ENCODE assay signal across 15 mouse cellular contexts in the genomic region with DNA sequence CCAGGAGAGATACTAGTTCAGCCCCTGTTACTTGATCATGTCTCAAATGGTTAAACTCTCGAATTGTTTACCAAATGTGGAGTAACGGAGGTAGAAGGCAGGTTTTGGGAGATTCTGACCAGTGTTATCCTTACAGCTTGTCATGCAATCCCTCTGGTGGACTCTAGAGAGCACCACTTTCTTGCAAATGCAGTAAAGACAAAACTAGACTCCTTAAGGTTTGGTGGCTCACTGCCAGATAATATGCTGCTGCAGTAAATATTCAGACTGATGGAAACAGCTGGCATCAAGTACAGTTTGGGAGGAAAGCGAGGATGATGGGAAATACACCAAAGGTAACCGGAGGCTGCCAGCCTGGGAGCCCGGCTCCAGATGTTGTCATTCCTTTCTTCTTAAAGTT.
A peak's percentile ranks its signal among the peaks of the same experiment; 100 is the strongest.
DNase-seq lines count a peak whose midpoint lies in the region; ATAC-seq and TF ChIP-seq lines count a peak whose summit lies in the region.
"Had no signal": no experiment of that assay in that cellular context is flagged by ENCODE, and none has a peak within 500 bp of the region (broad histone marks: within the 10 kb centered on the region; RNA-seq: fewer than 3 reads in every experiment).

No protein-coding gene starts in this region.

- no peak for ATAC-seq in hindbrain, embryonic 14.5 days (ENCODE audit: low FRiP score)
- ATAC-seq in hindbrain, embryonic 12.5 days (ENCODE audit: low FRiP score) = no peak
- no peak for ATAC-seq in lung, postnatal 0 days
- no peak for ATAC-seq in Patski
- ATAC-seq: midbrain, embryonic 15.5 days had no signal

- in situ Hi-C loops in Patski (cut with MboI; ENCODE audit: low pct_unique_long_range_greater_than_20kb) = no loop called here

- 63% methylated on average over 5 of the region's 5 CpGs for WGBS in hindbrain, embryonic 14.5 days
- WGBS in hindbrain, embryonic 12.5 days = 61% methylated on average over 5 of the region's 5 CpGs
- 12% methylated on average over 5 of the region's 5 CpGs for WGBS in lung, postnatal 0 days

- POLR2A ChIA-PET in Patski (lab: Charles Lee) = no interaction called here

- no peak overlapping the region for H3K4me2 ChIP-seq in hindbrain, embryonic 14.5 days (replicated peaks)
- no peak overlapping the region for H3K4me2 ChIP-seq in hindbrain, embryonic 12.5 days (replicated peaks)
- H3K4me2 ChIP-seq in lung, postnatal 0 days (replicated peaks; ENCODE audit: low read depth, low read length) = no peak overlapping the region
- H3K4me2 ChIP-seq: midbrain, embryonic 15.5 days had no signal

- peak; percentile 32 for DNase-seq in hindbrain, embryonic 14.5 days (ENCODE audit: low spot score)
- peak; percentile 4 for DNase-seq in lung, postnatal 0 days (ENCODE audit: low spot score)
- no peak for DNase-seq in lung, postnatal 25 days (ENCODE audit: low spot score)
- DNase-seq in Patski (ENCODE audit: low read depth, low spot score) = no peak
- peak; percentile 0 for DNase-seq in forelimb bud, embryonic 11.5 days (ENCODE audit: low read depth, low spot score)
- no peak for DNase-seq in adrenal gland, postnatal 4 days (ENCODE audit: low spot score in 2 of 2)
- no peak for DNase-seq in kidney, adult 11 months
- DNase-seq: adrenal gland, postnatal 36 days; cerebellum, adult 9-10 months; heart, adult 2 months; heart, postnatal 36 days; kidney, postnatal 10 days; lung, adult 18-20 months had no signal

- 0 out of 2 replicates have a peak, but pooled peaks have one; percentile 6 for TF ChIP-seq CTCF in lung, postnatal 0 days (IDR thresholded peaks at IDR 0.05)
- TF ChIP-seq CTCF in Patski (IDR thresholded peaks at IDR 0.05) = peak; percentile 12

- H3K27ac ChIP-seq in hindbrain, embryonic 14.5 days = no peak overlapping the region
- H3K27ac ChIP-seq in hindbrain, embryonic 12.5 days = no peak overlapping the region
- no peak overlapping the region for H3K27ac ChIP-seq in lung, postnatal 0 days (ENCODE audit: low read length)
- H3K27ac ChIP-seq: heart, adult 2 months; midbrain, embryonic 15.5 days had no signal

- TF ChIP-seq EP300 in lung, postnatal 0 days (IDR thresholded peaks at IDR 0.05) = no peak

- H3K9me3 ChIP-seq in hindbrain, embryonic 14.5 days (ENCODE audit: control insufficient read depth, low read length) = no peaks in the 10 kb centered on the region
- H3K9me3 ChIP-seq in hindbrain, embryonic 12.5 days (replicated peaks) = no peaks in the 10 kb centered on the region
- no peaks in the 10 kb centered on the region for H3K9me3 ChIP-seq in lung, postnatal 0 days (ENCODE audit: low read length)
- H3K9me3 ChIP-seq: midbrain, embryonic 15.5 days had no signal

- no peak overlapping the region for H3K9ac ChIP-seq in hindbrain, embryonic 14.5 days
- H3K9ac ChIP-seq in hindbrain, embryonic 12.5 days = no peak overlapping the region
- no peak overlapping the region for H3K9ac ChIP-seq in lung, postnatal 0 days (replicated peaks; ENCODE audit: low read depth)
- H3K9ac ChIP-seq: midbrain, embryonic 15.5 days had no signal

- no peaks in the 10 kb centered on the region for H3K4me1 ChIP-seq in hindbrain, embryonic 14.5 days (replicated peaks; ENCODE audit: control insufficient read depth, insufficient read depth, low read length)
- no peaks in the 10 kb centered on the region for H3K4me1 ChIP-seq in hindbrain, embryonic 12.5 days
- no peaks in the 10 kb centered on the region for H3K4me1 ChIP-seq in lung, postnatal 0 days (ENCODE audit: insufficient read depth, low read depth, low read length)
- H3K4me1 ChIP-seq: midbrain, embryonic 15.5 days had no signal

- no peaks in the 10 kb centered on the region for H3K36me3 ChIP-seq in hindbrain, embryonic 14.5 days (replicated peaks; ENCODE audit: control insufficient read depth, insufficient read depth)
- H3K36me3 ChIP-seq in hindbrain, embryonic 12.5 days = no peaks in the 10 kb centered on the region
- no peaks in the 10 kb centered on the region for H3K36me3 ChIP-seq in lung, postnatal 0 days (ENCODE audit: insufficient read depth, low read length)
- H3K36me3 ChIP-seq: midbrain, embryonic 15.5 days had no signal

- no peak overlapping the region for H3K4me3 ChIP-seq in hindbrain, embryonic 14.5 days (replicated peaks; ENCODE audit: low read length)
- no peak overlapping the region for H3K4me3 ChIP-seq in hindbrain, embryonic 12.5 days
- H3K4me3 ChIP-seq in lung, postnatal 0 days (ENCODE audit: low read depth, low read length) = no peak overlapping the region
- H3K4me3 ChIP-seq: heart, adult 2 months; midbrain, embryonic 15.5 days had no signal

- CTCF ChIA-PET in Patski (lab: Charles Lee) = no interaction called here

- no peaks in the 10 kb centered on the region for H3K27me3 ChIP-seq in hindbrain, embryonic 14.5 days (ENCODE audit: control insufficient read depth, insufficient read depth, low read length)
- H3K27me3 ChIP-seq in hindbrain, embryonic 12.5 days = no peaks in the 10 kb centered on the region
- H3K27me3 ChIP-seq in lung, postnatal 0 days (replicated peaks; ENCODE audit: insufficient read depth, low read length) = no peaks in the 10 kb centered on the region
- H3K27me3 ChIP-seq in Patski = peaks cover 51% of the 10 kb centered on the region
- H3K27me3 ChIP-seq: midbrain, embryonic 15.5 days had no signal

Comparison
In these comparisons a context has a peak if more than half of its experiments do, and no peak if none do; other contexts are left out.
1. DNase-seq: peak in hindbrain, embryonic 14.5 days (single experiment), lung, postnatal 0 days (single experiment) and forelimb bud, embryonic 11.5 days (single experiment); none in lung, postnatal 25 days (single experiment), Patski (single experiment), adrenal gland, postnatal 4 days (0 of 2) and kidney, adult 11 months (single experiment).